Mouse (Mus musculus) embryonic fibroblast, embryonic 13.5 days (primary cell): ENCODE results near the gene Nmur1.

Experiments used
- CTCF ChIP-seq: IDR thresholded peaks from 2 replicates; pipeline ENCODE4 v1.5.1; 2011; ENCODE audit warnings: mild to moderate bottlenecking, control low read depth, low read length, moderate library complexity, borderline replicate concordance; ENCODE audit not compliant: insufficient read depth
- POLR2A ChIP-seq: IDR thresholded peaks from 2 replicates; pipeline ENCODE4 v1.6.1; 2011; ENCODE audit warnings: low read depth, mild to moderate bottlenecking, control low read depth, low read length, moderate library complexity

DNA sequence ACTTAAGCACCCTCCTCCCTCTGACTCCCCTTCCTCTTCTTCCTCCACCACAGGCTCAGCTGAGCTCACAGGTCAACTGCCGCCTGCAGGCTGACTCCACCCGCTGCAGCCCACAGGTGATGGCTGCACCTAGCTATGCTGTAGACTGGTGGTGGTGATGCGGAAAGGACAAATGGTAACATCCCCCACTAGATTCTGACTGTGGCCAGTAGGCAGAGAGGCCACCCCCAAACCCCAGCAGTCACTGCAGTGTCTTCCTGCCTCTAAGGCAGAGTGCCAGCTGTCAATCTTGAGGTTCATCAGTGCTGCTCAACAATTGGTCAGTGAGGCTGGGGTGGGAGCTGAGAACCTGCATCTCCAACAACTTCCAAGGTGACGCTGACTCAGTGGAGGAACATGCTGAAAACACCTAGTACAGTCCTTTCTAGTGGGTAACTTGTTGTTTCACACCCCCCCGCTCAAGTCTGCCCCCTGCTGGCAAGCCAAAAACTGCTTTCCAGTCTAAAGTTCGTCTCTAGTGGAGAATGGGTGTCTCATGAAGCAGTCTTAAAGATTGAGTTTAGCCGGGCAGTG is 10.3 kb downstream of the Nmur1 start:
- TF ChIP-seq POLR2A (no peak), CTCF (no peak)
